Mouse (Mus musculus) liver, embryonic 11.5 days (tissue): ENCODE measurements at regions not wholly inside any gene's neighbourhood (a gene's known extent, or its start where the extent isn't known, plus 50 kb on each side); places are given as distances from the start of the nearest gene placed in this dataset.

Source experiments
- ATAC-seq: fragments of 200-750 bp; cut with Nextera tagmentation; replicated peaks from 2 replicates; pipeline ENCODE4 v1.8.0; 2017; ENCODE audit warnings: moderate number of reproducible peaks, mild to moderate bottlenecking, moderate TSS enrichment, moderate library complexity; ENCODE audit not compliant: low FRiP score
- DNase-seq: peaks from one replicate; pipeline ENCODE4 v3.0.0-alpha.2; 2017; ENCODE audit warnings: low spot score
- H3K27ac ChIP-seq: fragments of 300-500 bp; sonication (generic); 2 replicates; pipeline ENCODE4 v1.5.1; 2014; ENCODE audit warnings: mild to moderate bottlenecking, low read depth, low read length, control low read depth
- H3K27me3 ChIP-seq: fragments of 300-500 bp; sonication (generic); replicated peaks from 2 replicates; pipeline ENCODE4 v1.6.1; 2014; ENCODE audit warnings: low read length, mixed read lengths; ENCODE audit not compliant: control insufficient read depth, insufficient read depth
- H3K36me3 ChIP-seq: fragments of 300-500 bp; sonication (generic); 2 replicates; pipeline ENCODE4 v1.6.1; 2014; ENCODE audit warnings: mild to moderate bottlenecking, low read length, moderate library complexity, mixed read lengths; ENCODE audit not compliant: control insufficient read depth, insufficient read depth
- H3K4me1 ChIP-seq: fragments of 300-500 bp; sonication (generic); replicated peaks from 2 replicates; pipeline ENCODE4 v1.6.1; 2014; ENCODE audit warnings: low read length, mixed read lengths; ENCODE audit not compliant: control insufficient read depth, insufficient read depth
- H3K4me2 ChIP-seq: fragments of 300-500 bp; sonication (generic); 2 replicates; pipeline ENCODE4 v1.6.1; 2014; ENCODE audit warnings: mild to moderate bottlenecking, control low read depth, moderate library complexity
- H3K4me3 ChIP-seq: fragments of 300-500 bp; sonication (generic); 2 replicates; pipeline ENCODE4 v1.5.1; 2014; ENCODE audit warnings: low read depth, low read length, control low read depth
- H3K9ac ChIP-seq: fragments of 300-500 bp; sonication (generic); 2 replicates; pipeline ENCODE4 v1.6.1; 2014; ENCODE audit warnings: low read depth, low read length, control low read depth
- H3K9me3 ChIP-seq: fragments of 300-500 bp; sonication (generic); 2 replicates; pipeline ENCODE4 v1.6.1; 2016; ENCODE audit warnings: low read length, inconsistent platforms, mixed read lengths; ENCODE audit not compliant: control insufficient read depth
- WGBS: fragments of 180-500 bp; shearing (Covaris S2); extraction: QIAGEN DNeasy Blood & Tissue Kit; methylation state at CpG from one replicate; pipeline ENCODE4 v1.1.7; 2014; 5-methylcytosine and 5-hydroxymethylcytosine counted together

- no peak overlapping the region for H3K27ac ChIP-seq
- H3K4me1 ChIP-seq, result no peaks in the 10 kb centered on the region
- H3K27me3 ChIP-seq, result no peaks in the 10 kb centered on the region
- no peak overlapping the region for H3K9ac ChIP-seq
- ATAC-seq (no peak), DNase-seq (no peak)
- H3K4me2 ChIP-seq, result no peak overlapping the region
- H3K4me3 ChIP-seq, result no peak overlapping the region
- H3K9me3 ChIP-seq, result no peaks in the 10 kb centered on the region
- H3K36me3 ChIP-seq, result no peaks in the 10 kb centered on the region
- WGBS, result 78% methylated on average over 3 of the region's 3 CpGs
Measured at GRCm38 (mm10) chrX:12449688-12450087, 137.9 kb upstream of the Atp6ap2 start.

- Histone ChIP-seq H3K4me3 (no peak overlapping the region), H3K27ac (no peak overlapping the region), H3K4me1 (no peaks in the 10 kb centered on the region), H3K9ac (no peak overlapping the region), H3K9me3 (no peaks in the 10 kb centered on the region), H3K4me2 (no peak overlapping the region), H3K36me3 (no peaks in the 10 kb centered on the region), H3K27me3 (no peaks in the 10 kb centered on the region)
- ATAC-seq (no peak), DNase-seq (no peak)
- 72% methylated on average over 8 of the region's 8 CpGs for WGBS
Measured at GRCm38 (mm10) chrX:12452979-12453769, 134.4 kb upstream of the Atp6ap2 start.

GRCm38 (mm10) chrX:12461657-12462056 lies 125.9 kb upstream of the Atp6ap2 start:
- Histone ChIP-seq H3K27ac (no peak overlapping the region), H3K4me3 (no peak overlapping the region), H3K4me2 (no peak overlapping the region), H3K4me1 (no peaks in the 10 kb centered on the region), H3K27me3 (0 out of 2 replicates have a peak, but pooled peaks cover 6% of the 10 kb centered on the region), H3K36me3 (no peaks in the 10 kb centered on the region), H3K9ac (no peak overlapping the region), H3K9me3 (no peaks in the 10 kb centered on the region)
- no peak for ATAC-seq
- DNase-seq, result no peak
- WGBS, result 84% methylated on average over 2 of the region's 2 CpGs

GRCm38 (mm10) chrX:12462936-12463647 lies 124.5 kb upstream of the Atp6ap2 start:
- no peak for DNase-seq
- Histone ChIP-seq H3K4me3 (no peak overlapping the region), H3K9me3 (no peaks in the 10 kb centered on the region), H3K4me2 (no peak overlapping the region), H3K4me1 (no peaks in the 10 kb centered on the region), H3K27ac (no peak overlapping the region), H3K27me3 (peaks cover 6% of the 10 kb centered on the region; the same call in 1 of the 2 replicates), H3K36me3 (no peaks in the 10 kb centered on the region), H3K9ac (no peak overlapping the region)
- ATAC-seq, result no peak
- 74% methylated on average over 11 of the region's 11 CpGs for WGBS

GRCm38 (mm10) chrX:12466312-12466711 lies 121.3 kb upstream of the Atp6ap2 start:
- H3K4me3 ChIP-seq, result no peak overlapping the region
- H3K9me3 ChIP-seq, result no peaks in the 10 kb centered on the region
- 54% methylated on average over 10 of the region's 10 CpGs for WGBS
- H3K4me2 ChIP-seq, result no peak overlapping the region
- ATAC-seq (no peak), DNase-seq (no peak)
- 0 out of 2 replicates have a peak overlapping the region, but pooled peaks have one; percentile 32 for H3K27ac ChIP-seq
- H3K9ac ChIP-seq, result no peak overlapping the region
- peaks cover 6% of the 10 kb centered on the region; the same call in 1 of the 2 replicates for H3K27me3 ChIP-seq
- H3K4me1 ChIP-seq, result no peaks in the 10 kb centered on the region
- H3K36me3 ChIP-seq, result no peaks in the 10 kb centered on the region

DNA sequence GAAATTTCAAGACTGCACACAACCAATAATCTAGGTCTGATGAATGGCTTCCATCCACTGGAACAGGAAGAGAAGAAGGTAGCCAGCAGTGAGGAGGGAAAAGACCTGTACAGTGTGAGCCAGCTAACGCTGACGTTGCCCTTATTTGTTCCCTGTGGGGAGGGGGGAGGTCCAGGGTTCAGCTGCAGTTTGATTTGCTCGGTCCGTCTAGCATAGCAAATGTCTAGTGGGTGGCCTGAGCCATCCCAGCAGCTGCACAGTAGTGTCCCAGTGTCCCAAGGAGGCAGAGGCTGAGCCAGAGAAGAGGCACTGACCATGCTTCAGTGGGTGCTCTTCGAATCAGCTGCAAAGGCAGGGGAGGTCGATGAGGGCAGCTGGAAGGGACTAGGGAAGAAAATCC lies 120.7 kb upstream of the Atp6ap2 start:
- Histone ChIP-seq H3K27me3 (peaks cover 6% of the 10 kb centered on the region; the same call in 1 of the 2 replicates), H3K27ac (peak overlapping the region; percentile 32), H3K9ac (no peak overlapping the region), H3K4me3 (no peak overlapping the region), H3K9me3 (no peaks in the 10 kb centered on the region), H3K36me3 (no peaks in the 10 kb centered on the region), H3K4me1 (no peaks in the 10 kb centered on the region), H3K4me2 (no peak overlapping the region)
- DNase-seq (no peak), ATAC-seq (no peak; the same call in 1 of the 2 replicates)
- 26% methylated on average over 6 of the region's 6 CpGs for WGBS

- peak overlapping the region; percentile 32 for H3K27ac ChIP-seq
- H3K4me1 ChIP-seq, result no peaks in the 10 kb centered on the region
- WGBS, result 40% methylated on average over 10 of the region's 10 CpGs
- peak; percentile 35 for DNase-seq
- H3K4me2 ChIP-seq, result no peak overlapping the region
- peaks cover 4% of the 10 kb centered on the region; the same call in 1 of the 2 replicates for H3K27me3 ChIP-seq
- H3K9ac ChIP-seq, result no peak overlapping the region
- H3K4me3 ChIP-seq, result no peak overlapping the region
- H3K36me3 ChIP-seq, result no peaks in the 10 kb centered on the region
- no peak for ATAC-seq
- H3K9me3 ChIP-seq, result no peaks in the 10 kb centered on the region
Measured at GRCm38 (mm10) chrX:12467528-12468179, 119.9 kb upstream of the Atp6ap2 start.

- no peaks in the 10 kb centered on the region; the same call in 1 of the 2 replicates for H3K27me3 ChIP-seq
- ATAC-seq (no peak), DNase-seq (no peak)
- 74% methylated on average over 5 of the region's 5 CpGs for WGBS
- no peaks in the 10 kb centered on the region for H3K36me3 ChIP-seq
- no peak overlapping the region for H3K27ac ChIP-seq
- H3K9ac ChIP-seq, result no peak overlapping the region
- H3K4me2 ChIP-seq, result no peak overlapping the region
- no peaks in the 10 kb centered on the region for H3K9me3 ChIP-seq
- no peak overlapping the region for H3K4me3 ChIP-seq
- H3K4me1 ChIP-seq, result no peaks in the 10 kb centered on the region
Measured at GRCm38 (mm10) chrX:12472296-12472695, 115.3 kb upstream of the Atp6ap2 start.
